In the genomic region with DNA sequence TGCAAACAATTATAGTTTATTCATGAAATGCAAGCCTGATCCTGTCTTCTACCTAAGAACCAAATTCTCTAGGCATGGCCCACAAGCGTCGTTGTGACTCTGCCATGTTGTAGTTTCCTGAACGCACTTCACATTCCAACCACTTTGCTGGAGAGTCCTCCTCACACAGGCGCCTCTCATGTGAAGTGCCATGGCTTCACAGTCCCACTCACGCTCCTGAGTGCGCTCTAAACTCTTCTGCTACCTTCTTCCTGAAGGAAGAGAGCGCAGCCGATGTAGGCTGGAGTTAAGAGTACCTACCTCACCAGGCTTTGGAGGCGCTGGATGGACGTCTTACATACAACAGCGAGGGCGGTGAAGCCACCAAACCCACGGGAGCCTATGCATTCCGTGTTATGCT, we compare ENCODE assay signal across 15 mouse cellular contexts.
DNase-seq lines count a peak whose midpoint lies in the region; ATAC-seq and TF ChIP-seq lines count a peak whose summit lies in the region.
"Had no signal": no experiment of that assay in that cellular context is flagged by ENCODE, and none has a peak within 500 bp of the region (broad histone marks: within the 10 kb centered on the region; RNA-seq: fewer than 3 reads in every experiment).

No protein-coding gene starts in this region.

- no peak for TF ChIP-seq RAD21 in CH12.LX (IDR thresholded peaks at IDR 0.05; ENCODE audit: low read depth, low read length)

- H3K9me3 ChIP-seq in heart, embryonic 14.5 days (ENCODE audit: control insufficient read depth, low read length) = no peaks in the 10 kb centered on the region
- H3K9me3 ChIP-seq in heart, embryonic 12.5 days (replicated peaks) = no peaks in the 10 kb centered on the region
- H3K9me3 ChIP-seq in CH12.LX (replicated peaks; ENCODE audit: low read length) = peaks cover under 1% of the 10 kb centered on the region
- H3K9me3 ChIP-seq in limb, embryonic 13.5 days = no peaks in the 10 kb centered on the region
- H3K9me3 ChIP-seq: forebrain, embryonic 12.5 days; limb, embryonic 15.5 days had no signal

- no peaks in the 10 kb centered on the region for H3K79me2 ChIP-seq in CH12.LX (replicated peaks; ENCODE audit: control insufficient read depth, extremely low read depth, insufficient read depth, poor library complexity, severe bottlenecking)

- peak overlapping the region; percentile 4 to 10; a peak in 1 of 4 replicates for H3K27ac ChIP-seq in heart, embryonic 14.5 days (replicated peaks in 1 of 2; ENCODE audit: control insufficient read depth in 1 of 2, insufficient read depth in 1 of 2, low read depth in 2 of 2, low read length in 2 of 2)
- no peak overlapping the region for H3K27ac ChIP-seq in heart, embryonic 12.5 days (ENCODE audit: poor library complexity, severe bottlenecking)
- H3K27ac ChIP-seq in CH12.LX (ENCODE audit: insufficient read depth, low read depth) = peak overlapping the region; percentile 16; the same call in 1 of the 2 replicates
- 0 out of 2 replicates have a peak overlapping the region, but pooled peaks have one; percentile 23 for H3K27ac ChIP-seq in limb, embryonic 13.5 days
- H3K27ac ChIP-seq: forebrain, embryonic 12.5 days; hindbrain, postnatal 0 days; limb, embryonic 15.5 days had no signal

- dilution Hi-C loops in CH12.LX (cut with MboI; ENCODE audit: extremely low pct_ligation_motif_present, extremely low pct_unique_long_range_greater_than_20kb, low sequenced_read_pairs) = no loop called here

- no peak for TF ChIP-seq CTCF in CH12.LX (conservative IDR thresholded peaks at IDR 0.05 in 1 of 2, IDR thresholded peaks at IDR 0.05 in 1 of 2; ENCODE audit: low read depth in 2 of 2, low read length in 2 of 2)

- in situ Hi-C loops in CH12.LX (cut with MboI; ENCODE audit: low pct_ligation_motif_present, low pct_unique_long_range_greater_than_20kb, low sequenced_read_pairs) = no loop called here

- 0 out of 2 replicates have a peak, but pooled peaks cover 7% of the 10 kb centered on the region for H3K36me3 ChIP-seq in heart, embryonic 14.5 days (ENCODE audit: control insufficient read depth, insufficient read depth, low read length)
- peaks cover 4% of the 10 kb centered on the region; the same call in 1 of the 2 replicates for H3K36me3 ChIP-seq in heart, embryonic 12.5 days
- H3K36me3 ChIP-seq in CH12.LX (replicated peaks in 1 of 2; ENCODE audit: control insufficient read depth in 1 of 2, insufficient read depth in 1 of 2, low read length in 1 of 2) = peaks cover 43 to 88% of the 10 kb centered on the region in 2 experiments
- no peaks in the 10 kb centered on the region for H3K36me3 ChIP-seq in limb, embryonic 13.5 days
- H3K36me3 ChIP-seq: forebrain, embryonic 12.5 days had no signal

- ATAC-seq in heart, embryonic 14.5 days (ENCODE audit: insufficient number of reproducible peaks, insufficient read depth, low FRiP score, low read depth) = no peak
- ATAC-seq in heart, embryonic 12.5 days (ENCODE audit: insufficient number of reproducible peaks, low FRiP score) = no peak
- ATAC-seq in limb, embryonic 13.5 days (ENCODE audit: low FRiP score, low read depth) = no peak
- ATAC-seq: hindbrain, postnatal 0 days; liver, postnatal 0 days had no signal

- DNase-seq in CH12.LX (ENCODE audit: extremely low read depth) = no peak
- peak; percentile 80 for DNase-seq in lung, postnatal 25 days (ENCODE audit: low spot score)
- DNase-seq in adrenal gland, postnatal 4 days (ENCODE audit: low spot score in 2 of 2) = no peak
- DNase-seq in layer of hippocampus, adult 9-10 months (ENCODE audit: low spot score) = no peak
- DNase-seq: cerebellum, adult 2 months; liver, postnatal 0 days; thymus, postnatal 14 days had no signal

- TF ChIP-seq EP300 in CH12.LX (IDR thresholded peaks at IDR 0.05; ENCODE audit: low read length) = no peak

- H3K27me3 ChIP-seq in heart, embryonic 14.5 days (ENCODE audit: control insufficient read depth, insufficient read depth, low read length) = no peaks in the 10 kb centered on the region
- no peaks in the 10 kb centered on the region for H3K27me3 ChIP-seq in heart, embryonic 12.5 days (replicated peaks)
- H3K27me3 ChIP-seq in CH12.LX (replicated peaks) = no peaks in the 10 kb centered on the region
- H3K27me3 ChIP-seq in limb, embryonic 13.5 days = no peaks in the 10 kb centered on the region
- H3K27me3 ChIP-seq: forebrain, embryonic 12.5 days; limb, embryonic 15.5 days had no signal

- H3K4me3 ChIP-seq in heart, embryonic 14.5 days (ENCODE audit: control insufficient read depth in 1 of 2, insufficient read depth in 1 of 2, low read depth in 1 of 2, low read length in 2 of 2) = no peak overlapping the region
- no peak overlapping the region for H3K4me3 ChIP-seq in heart, embryonic 12.5 days
- H3K4me3 ChIP-seq in CH12.LX (replicated peaks in 1 of 3; ENCODE audit: low read depth in 2 of 3, low read length in 2 of 3, poor library complexity in 1 of 3) = no peak overlapping the region
- no peak overlapping the region for H3K4me3 ChIP-seq in limb, embryonic 13.5 days
- H3K4me3 ChIP-seq: forebrain, embryonic 12.5 days; limb, embryonic 15.5 days; myocyte had no signal

- WGBS in heart, embryonic 14.5 days = 69% methylated on average over 14 of the region's 14 CpGs
- 80% methylated on average over 14 of the region's 14 CpGs for WGBS in heart, embryonic 12.5 days
- 90% methylated on average over 14 of the region's 14 CpGs for WGBS in limb, embryonic 13.5 days

- H3K9ac ChIP-seq in heart, embryonic 14.5 days (ENCODE audit: low read length) = no peak overlapping the region
- no peak overlapping the region for H3K9ac ChIP-seq in heart, embryonic 12.5 days
- no peak overlapping the region for H3K9ac ChIP-seq in CH12.LX (ENCODE audit: insufficient read depth, low read depth)
- no peak overlapping the region for H3K9ac ChIP-seq in limb, embryonic 13.5 days
- H3K9ac ChIP-seq: forebrain, embryonic 12.5 days; limb, embryonic 15.5 days; liver, postnatal 0 days had no signal

- TF ChIP-seq POLR2A in CH12.LX (IDR thresholded peaks at IDR 0.05; ENCODE audit: low read depth, low read length) = no peak

- no peak overlapping the region for H3K4me2 ChIP-seq in heart, embryonic 14.5 days (ENCODE audit: low read length)
- H3K4me2 ChIP-seq in heart, embryonic 12.5 days = no peak overlapping the region
- no peak overlapping the region for H3K4me2 ChIP-seq in CH12.LX (ENCODE audit: insufficient read depth, low read depth, poor library complexity, severe bottlenecking)
- H3K4me2 ChIP-seq in limb, embryonic 13.5 days (replicated peaks) = no peak overlapping the region
- H3K4me2 ChIP-seq: forebrain, embryonic 12.5 days; limb, embryonic 15.5 days; midbrain, embryonic 11.5 days had no signal

- peaks cover 5 to 11% of the 10 kb centered on the region in 2 experiments for H3K4me1 ChIP-seq in heart, embryonic 14.5 days (ENCODE audit: control insufficient read depth in 2 of 2, insufficient read depth in 2 of 2, low read length in 2 of 2)
- H3K4me1 ChIP-seq in heart, embryonic 12.5 days (replicated peaks) = peaks cover 11% of the 10 kb centered on the region
- peaks cover 3 to 19% of the 10 kb centered on the region in 2 experiments for H3K4me1 ChIP-seq in CH12.LX (ENCODE audit: control insufficient read depth in 1 of 2, insufficient read depth in 2 of 2)
- H3K4me1 ChIP-seq in limb, embryonic 13.5 days = peaks cover 4% of the 10 kb centered on the region
- H3K4me1 ChIP-seq: forebrain, embryonic 12.5 days had no signal

TF ChIP-seq in CH12.LX, 34 proteins besides CTCF, POLR2A, EP300 and RAD21:
- TF ChIP-seq TCF12 (IDR thresholded peaks at IDR 0.05; ENCODE audit: low read depth, low read length) (no peak), MXI1 (IDR thresholded peaks at IDR 0.05; ENCODE audit: low read depth, low read length) (no peak), MAFK (IDR thresholded peaks at IDR 0.05; ENCODE audit: insufficient replicate concordance, low read length) (no peak), JUN (IDR thresholded peaks at IDR 0.05; ENCODE audit: insufficient read depth, low read depth, low read length) (no peak), CHD2 (IDR thresholded peaks at IDR 0.05; ENCODE audit: low read length) (no peak), NRF1 (IDR thresholded peaks at IDR 0.05; ENCODE audit: low read depth, low read length) (no peak), BHLHE40 (IDR thresholded peaks at IDR 0.05; ENCODE audit: low read depth, low read length) (no peak), HCFC1 (IDR thresholded peaks at IDR 0.05; ENCODE audit: low read depth, low read length) (no peak), UBTF (IDR thresholded peaks at IDR 0.05; ENCODE audit: low read depth, low read length) (no peak), USF2 (conservative IDR thresholded peaks at IDR 0.05; ENCODE audit: low read depth, low read length) (no peak), MYC (IDR thresholded peaks at IDR 0.05; ENCODE audit: low read depth, low read length) (no peak), JUND (conservative IDR thresholded peaks at IDR 0.05; ENCODE audit: low read depth, low read length) (no peak), MAZ (IDR thresholded peaks at IDR 0.05; ENCODE audit: low read depth, low read length) (no peak), MAX (IDR thresholded peaks at IDR 0.05; ENCODE audit: low read length) (no peak), SMC3 (IDR thresholded peaks at IDR 0.05; ENCODE audit: low read depth, low read length) (no peak), ETS1 (conservative IDR thresholded peaks at IDR 0.05; ENCODE audit: low read depth, low read length) (no peak), MEF2A (IDR thresholded peaks at IDR 0.05; ENCODE audit: borderline replicate concordance, low read depth, low read length) (no peak), ZNF384 (IDR thresholded peaks at IDR 0.05; ENCODE audit: low read depth, low read length) (no peak), POLR2AphosphoS2 (IDR thresholded peaks at IDR 0.05; ENCODE audit: low read depth, low read length) (no peak)
